Mouse (Mus musculus): ENCODE data around the gene Atp5g3.

Atp5g3 gene

DNA sequence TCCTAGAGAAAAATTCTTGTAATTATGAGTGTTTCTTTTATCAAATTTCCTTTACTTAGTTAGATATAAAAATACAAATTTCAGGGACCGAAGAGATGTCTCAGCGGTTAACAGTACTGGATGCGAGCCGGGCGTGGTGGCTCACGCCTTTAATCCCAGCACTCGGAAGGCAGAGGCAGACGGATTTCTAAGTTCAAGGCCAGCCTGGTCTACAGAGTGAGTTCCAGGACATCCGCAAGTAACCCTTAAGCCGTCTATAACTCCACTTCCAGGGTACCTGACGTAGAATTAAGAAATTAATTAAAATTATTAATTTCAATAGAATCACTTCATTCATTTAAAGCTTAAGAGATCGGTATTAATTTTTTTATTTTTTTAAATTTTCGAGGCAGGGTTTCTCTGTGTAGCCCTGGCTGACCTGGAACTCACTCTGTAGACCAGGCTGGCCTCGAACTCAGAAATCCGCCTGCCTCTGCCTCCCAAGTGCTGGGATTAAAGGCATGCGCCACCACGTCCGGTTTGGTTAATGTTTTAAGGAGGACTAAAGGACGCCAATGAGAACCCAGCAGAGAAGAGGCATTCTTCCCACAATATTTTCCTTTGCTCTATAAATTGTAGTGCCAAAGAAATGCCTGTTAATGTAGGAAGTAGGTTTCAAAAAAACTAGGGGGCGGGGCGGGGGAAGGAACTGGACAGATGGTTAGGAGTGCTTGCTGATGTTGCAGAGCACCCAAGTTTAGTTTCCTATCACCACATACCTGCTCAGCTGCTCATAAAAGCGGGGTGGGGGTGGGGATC is 17.5 kb downstream of the Atp5g3 start:
- no peak for DNase-seq (ENCODE audit: low spot score)

GRCm38 (mm10) chr2:73892464-73893296 is 18.4 kb downstream of the Atp5g3 start, which contains the start of gene Atf2:
Gene Atf2, minus strand, starts transcription at chr2:73892639.
- DNase-seq (ENCODE audit: low spot score) = peak; percentile 100

GRCm38 (mm10) chr2:73891701-73892463 is 19.2 kb downstream of the Atp5g3 start:
- DNase-seq (ENCODE audit: low spot score) = no peak

DNA sequence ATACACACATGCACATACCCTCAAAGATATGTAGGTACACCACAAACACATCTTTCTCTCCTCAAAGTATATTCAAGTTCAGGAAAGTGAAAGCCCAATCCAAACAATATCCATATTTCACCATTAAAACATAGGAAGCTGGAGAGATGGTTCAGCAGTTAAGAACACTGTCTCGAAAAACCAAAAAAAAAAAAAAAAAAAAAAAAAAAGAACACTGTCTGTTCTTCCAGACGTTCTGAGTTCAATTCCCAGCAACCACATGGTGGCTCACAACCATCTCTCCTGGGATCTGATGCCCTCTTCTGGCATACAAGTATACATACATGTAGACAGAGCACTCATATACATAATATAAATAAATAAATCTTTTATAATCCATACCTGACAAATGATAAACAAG is 25.1 kb downstream of the Atp5g3 start:
- DNase-seq (ENCODE audit: low spot score) = no peak

- no peak for DNase-seq (ENCODE audit: low spot score)
These were observed 33.2 kb downstream of the Atp5g3 start for GRCm38 (mm10) chr2:73877891-73878290.

DNA sequence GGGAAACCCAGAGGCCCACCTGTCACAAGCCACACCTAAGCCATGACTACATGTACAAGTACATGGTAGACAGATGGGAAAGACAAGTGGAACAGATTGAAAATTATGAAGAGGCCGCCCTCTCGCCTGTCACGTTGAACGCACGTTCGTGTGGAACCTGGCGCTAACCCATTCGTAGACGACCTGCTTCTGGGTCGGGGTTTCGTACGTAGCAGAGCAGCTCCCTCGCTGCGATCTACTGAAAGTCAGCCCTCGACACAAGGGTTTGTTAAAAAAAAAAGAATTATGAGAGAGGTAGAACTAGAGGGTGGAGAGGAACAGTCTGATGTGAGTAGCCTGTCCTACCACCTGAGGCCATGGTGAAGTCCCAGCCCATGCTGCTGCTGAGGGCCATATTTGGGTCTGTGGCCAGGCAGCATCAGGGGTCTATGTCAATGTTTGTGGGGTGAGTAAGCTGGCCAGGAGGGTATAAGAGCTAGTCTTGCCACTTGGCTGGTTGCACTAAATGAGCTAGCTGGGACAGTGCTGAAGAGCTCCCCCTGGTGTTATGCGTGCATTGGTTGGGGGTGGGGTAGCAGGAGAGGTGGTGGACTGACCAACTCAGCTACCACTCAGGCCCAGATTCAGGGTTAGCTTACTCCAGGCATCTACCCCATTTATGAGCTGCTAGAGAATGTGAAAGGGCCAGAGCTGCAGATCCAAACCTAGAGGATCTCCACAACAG is 43.2 kb downstream of the Atp5g3 start:
- no peak for DNase-seq (ENCODE audit: low spot score)

DNA sequence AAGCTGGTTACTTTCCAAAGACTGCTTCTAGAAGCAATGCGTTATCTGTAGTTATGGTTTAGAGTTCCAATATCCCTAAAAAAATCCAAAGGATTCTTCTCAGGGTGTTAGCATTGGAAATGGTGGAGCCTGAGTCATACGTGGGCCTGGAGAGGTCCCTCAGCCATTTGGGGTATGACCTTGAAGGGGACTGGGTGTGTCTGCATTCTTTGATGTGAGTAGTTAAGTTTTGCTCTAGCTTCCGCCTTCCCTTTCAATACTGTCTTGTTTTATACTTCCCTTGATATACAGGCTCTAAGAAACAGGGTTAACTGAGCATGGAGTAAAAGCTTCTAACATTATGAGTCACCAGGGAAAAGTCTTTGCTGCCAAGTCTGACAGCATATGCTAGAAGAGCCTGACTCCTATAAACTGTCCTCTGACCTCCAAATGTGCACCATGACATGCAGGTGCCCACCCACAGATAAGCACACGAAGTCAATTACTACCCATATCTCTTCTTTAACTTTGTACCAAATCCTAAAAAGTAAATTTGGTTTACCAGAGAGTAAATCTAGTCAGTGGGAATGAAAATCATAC is 51.0 kb downstream of the Atp5g3 start:
- DNase-seq (ENCODE audit: low spot score) = peak; percentile 53

Data from adipocyte (in vitro differentiated cells).